Mouse (Mus musculus): Measurements from ENCODE around the gene Trim75.
"Not testable (repeated sequence)": the region's sequence is repeated elsewhere in the genome, so short reads cannot be mapped to it uniquely, and the experiment has no call there.

Trim75 gene

DNA sequence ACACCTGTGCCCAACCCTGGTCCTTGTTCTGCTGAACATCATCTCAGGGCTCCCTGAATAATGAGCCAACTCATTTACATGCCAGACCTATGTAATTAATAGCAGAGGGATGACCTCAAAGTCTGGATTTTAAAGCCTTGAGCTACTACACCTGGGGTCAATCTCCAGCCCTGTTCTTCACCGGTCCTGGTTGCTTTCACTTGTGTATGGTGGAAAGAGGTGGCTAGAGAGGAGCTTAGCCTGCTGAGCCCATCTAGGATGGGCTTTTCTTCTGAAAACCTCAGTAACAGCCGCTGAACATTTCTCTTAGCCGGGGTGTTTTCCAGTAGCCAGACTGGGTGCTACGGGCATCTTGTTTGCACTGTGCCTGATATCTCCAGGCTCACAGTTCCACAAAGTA lies at the start of gene Trim75:
Gene Trim75, minus strand, starts transcription at position 101 of the 400 bp plus-strand sequence.
- DNase-seq = no peak

DNA sequence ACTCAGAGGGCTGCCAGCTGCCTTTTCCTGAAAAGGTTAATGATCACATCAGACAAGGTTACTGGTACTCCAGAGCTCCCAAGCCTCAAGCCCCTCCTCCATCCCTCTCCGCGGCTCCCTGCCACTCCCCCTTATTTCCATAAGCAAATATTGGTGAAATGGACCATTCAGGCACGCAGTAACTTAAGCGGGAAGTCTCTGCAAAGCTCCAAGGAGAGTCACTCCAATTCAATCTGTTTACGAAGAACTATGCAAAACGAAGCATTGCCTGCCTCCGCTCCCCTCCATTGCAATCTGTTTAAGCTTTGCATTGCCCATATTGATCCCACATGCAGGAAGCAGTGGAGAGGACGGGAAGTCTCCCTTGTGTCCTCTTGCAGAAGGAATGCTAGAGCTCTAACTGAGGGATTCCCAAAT lies 49.5 kb upstream of the Trim75 start, which contains the start of gene Apela:
Gene Apela, minus strand, starts transcription at position 220 of the 417 bp plus-strand sequence.
- no peak for DNase-seq

DNA sequence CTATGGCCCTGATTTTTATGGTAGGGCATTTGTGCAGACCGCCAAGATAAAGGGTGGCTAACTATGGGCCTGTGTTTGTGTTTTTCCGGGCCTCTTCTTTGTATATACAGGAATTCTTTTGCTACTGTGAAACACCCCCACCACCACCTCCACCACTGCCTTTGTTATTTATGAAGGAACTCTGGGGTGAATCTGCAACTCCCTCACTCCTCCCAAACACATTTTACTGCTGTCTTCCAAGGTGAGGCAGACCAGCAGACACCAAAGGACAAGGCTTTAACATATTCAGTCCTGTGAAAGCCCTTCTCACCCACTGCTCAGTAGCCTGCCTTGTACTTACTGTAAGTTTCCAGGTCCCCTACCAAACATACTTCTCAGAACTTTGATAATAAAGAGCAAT lies 46.5 kb upstream of the Trim75 start:
- no peak for DNase-seq

DNA sequence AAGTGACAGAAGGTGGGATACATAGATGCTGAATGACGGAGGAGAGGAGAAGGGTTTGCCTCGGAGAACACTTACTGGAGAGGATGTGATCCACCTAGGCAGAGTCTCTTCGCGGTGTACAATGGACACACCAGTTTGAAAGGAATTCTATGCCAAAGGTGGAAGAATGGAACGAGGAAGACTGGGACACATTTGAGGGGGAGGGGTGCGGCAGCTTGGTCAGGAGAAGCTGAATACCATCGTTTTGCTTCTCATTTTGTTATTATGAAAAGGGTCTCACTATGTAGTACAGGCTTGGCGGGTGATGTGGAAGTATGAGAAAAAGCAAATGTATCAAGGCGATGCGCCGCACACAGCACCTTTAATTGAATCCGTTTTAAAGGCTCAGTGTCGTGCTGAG lies 45.4 kb upstream of the Trim75 start:
- no peak for DNase-seq

DNA sequence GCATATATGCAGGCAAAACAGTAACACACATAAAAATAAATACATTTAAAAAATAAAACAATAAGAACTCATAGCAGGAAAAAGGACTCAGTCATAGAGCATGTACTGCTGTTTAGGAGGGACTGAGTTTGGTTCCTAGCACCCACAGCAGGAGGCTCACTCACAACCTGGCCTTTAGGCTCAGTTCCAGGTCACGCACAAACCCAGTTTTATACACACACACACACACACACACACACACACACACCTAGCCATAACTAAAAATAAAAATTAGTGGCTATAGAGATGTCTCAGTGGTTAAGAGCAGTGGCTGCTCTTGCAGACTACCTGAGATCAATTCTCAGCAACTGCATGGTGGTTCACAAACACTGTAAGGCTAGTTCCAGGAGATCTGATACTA lies 44.5 kb upstream of the Trim75 start:
- DNase-seq = no peak

DNA sequence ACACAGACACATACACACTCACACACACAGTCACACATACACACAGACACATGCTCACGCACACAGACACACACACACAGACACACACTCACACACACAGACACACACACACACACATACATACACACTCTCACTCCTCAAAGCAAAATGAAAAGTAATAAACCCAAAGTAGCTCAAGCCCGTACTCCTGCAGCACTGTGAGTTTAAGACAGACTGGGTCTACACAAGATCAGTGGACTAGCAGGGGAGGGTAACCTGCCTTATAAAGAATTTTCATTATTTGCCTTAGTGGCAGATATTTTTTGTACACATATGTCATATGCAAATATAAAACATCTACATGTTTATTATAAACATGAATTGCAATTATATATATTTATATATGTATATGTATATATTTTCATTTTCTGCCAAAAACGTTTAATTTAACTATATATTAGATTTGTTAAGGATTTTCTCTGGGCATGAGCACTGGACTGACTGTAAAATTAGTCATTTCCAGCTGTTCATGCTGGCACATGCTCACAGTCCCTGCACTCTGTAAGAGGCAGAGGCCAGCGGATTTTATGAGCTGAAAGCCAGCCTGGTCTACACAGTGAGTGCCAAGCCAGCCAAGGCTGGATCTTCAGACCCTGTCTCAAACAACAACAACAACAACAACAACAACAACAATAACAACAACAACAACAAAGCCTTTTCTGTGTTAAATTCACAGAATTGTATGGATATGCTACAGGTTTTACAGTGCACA lies 43.3 kb upstream of the Trim75 start:
- no peak for DNase-seq

DNA sequence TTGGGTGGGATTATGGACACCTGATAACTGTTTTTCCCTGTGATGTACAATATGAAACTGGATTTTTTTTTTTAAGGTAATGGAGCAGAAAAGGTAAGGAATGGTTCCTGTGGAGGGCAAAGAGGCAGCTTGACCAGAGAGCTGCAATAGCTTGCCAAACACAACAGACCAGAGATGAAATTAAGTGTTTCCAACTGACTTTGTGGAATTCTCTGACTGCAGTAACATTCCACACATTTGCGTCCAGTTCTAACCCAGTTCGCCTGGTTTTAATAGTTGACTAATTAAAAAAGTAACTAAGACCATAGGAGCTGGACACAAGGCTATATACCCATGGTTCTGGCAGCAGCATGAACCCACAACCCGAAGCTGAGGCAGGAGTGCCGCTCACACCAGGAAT lies 42.1 kb upstream of the Trim75 start:
- no peak for DNase-seq

DNA sequence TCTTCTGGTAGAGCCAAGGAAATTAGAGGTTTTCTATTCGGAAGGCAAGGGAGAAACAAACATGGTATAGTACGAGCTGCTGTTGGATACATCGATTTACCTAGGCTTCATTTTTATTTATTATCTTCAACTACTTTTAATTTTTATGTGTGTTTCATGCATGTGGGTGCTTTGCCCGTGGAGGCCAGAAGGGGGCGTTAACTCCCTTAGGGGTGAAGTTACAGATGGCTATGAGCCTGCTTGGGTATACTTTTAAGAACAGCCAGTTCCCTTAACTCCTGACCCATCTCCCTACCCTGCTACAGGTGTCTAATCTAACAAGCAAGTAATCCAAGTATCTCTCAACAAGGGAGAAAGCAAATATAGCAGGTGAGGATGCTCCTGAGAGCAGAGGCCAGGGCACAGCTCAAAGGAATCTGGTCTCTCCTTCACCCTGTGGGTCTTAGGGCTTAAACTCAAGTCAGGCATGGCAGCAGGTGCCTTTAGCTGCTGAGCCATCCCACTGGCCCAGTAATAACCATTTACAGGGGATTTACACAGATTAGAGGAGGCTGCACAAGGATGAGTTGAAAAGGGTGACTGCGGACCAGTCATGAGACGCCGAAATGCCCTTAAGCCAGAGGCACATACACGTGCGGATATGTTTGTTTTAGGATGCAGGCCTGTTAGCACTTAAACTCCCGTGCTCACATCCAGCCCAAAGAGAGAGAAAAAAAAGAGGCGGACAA lies 41.5 kb upstream of the Trim75 start:
- DNase-seq = no peak

DNA sequence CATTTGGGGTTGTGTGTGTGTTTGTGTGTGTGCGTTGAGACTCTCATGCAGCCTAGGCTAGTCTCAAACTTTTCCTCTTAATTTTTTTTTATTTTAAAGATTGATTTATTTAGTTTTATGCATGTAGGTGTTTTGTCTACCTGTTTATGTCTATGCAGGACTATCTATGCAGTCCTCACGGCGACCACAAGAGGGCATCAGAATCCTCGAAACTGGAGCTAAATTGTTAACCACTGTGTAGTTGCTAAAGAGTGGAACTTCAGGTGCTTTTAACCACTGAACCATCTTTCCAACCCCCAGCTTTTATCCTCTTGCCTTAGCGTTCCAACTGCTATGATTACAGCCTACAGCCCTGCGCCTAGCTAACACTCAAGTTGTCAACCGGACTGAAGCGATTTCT lies 34.9 kb upstream of the Trim75 start:
- DNase-seq = peak; percentile 10

DNA sequence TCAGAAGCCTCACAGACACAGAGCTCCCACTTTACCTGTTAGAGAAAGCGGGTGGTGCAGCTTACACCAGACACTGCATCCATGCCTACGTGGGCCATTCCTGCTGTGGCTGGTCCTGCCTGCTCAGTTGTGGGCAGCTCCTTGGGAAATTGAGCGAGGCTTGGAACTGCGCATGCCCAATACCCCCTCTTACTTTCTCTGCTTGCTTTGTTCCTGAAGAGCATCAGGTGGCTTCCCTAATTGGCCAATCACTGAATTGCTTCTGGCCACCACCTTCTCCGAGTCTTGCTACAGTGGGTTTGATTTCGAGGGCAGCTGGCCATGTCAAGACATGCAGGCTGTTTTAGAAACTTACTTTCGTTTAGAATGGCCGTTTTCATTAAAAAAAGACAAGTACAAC lies 30.8 kb upstream of the Trim75 start, which contains the start of the genes Trim61 and Trim60:
Gene Trim61, minus strand, starts transcription at position 101 of the 400 bp plus-strand sequence.
Gene Trim60, minus strand, starts transcription at position 162 of the 400 bp plus-strand sequence.
- DNase-seq = no peak

DNA sequence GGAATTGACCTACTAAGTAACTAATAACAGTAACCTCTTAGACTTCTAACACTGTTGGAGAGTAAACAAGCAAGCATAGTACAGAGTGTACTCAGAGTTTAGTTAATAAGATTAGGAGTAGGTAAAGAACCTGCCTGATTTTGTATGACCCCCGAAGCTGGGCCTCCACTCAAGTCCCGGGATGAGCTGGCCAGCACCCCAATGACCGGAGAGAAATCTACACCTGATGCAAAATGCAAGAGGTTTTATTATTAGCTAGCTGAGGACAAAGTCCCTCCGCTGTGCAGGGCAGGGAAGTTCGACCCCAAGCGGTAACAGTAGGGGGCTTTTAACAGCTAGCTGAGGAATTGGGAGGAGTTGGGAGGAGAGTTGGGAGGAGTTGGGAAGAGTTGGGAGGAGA lies 20.0 kb upstream of the Trim75 start:
- DNase-seq = not testable (repeated sequence)

DNA sequence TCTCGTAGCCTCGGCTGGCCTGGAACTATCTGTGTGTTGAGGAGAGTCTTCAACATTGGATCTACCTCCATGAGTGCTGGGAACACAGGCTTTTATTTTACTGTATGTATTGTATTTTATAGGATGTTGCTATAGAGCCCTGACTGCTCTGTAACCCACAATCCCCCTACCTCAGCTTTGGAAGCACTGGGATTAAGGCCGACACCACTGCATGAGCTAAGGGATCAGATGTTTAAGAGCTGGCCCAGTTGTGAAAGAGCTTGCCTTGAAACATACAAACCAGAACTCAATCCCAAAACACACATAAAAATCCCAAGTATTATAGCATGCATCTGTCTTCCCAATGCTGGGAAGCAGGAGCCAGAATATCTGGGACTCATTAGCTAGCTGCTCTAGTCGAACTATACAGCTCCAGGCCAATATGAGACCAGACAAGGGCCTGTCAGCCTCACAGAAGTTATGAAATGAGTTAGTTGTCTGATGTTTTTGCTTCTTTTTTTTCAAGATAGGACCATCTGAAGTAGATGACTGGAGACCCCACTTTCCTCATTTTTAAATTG lies 11.3 kb upstream of the Trim75 start:
- no peak for DNase-seq

DNA sequence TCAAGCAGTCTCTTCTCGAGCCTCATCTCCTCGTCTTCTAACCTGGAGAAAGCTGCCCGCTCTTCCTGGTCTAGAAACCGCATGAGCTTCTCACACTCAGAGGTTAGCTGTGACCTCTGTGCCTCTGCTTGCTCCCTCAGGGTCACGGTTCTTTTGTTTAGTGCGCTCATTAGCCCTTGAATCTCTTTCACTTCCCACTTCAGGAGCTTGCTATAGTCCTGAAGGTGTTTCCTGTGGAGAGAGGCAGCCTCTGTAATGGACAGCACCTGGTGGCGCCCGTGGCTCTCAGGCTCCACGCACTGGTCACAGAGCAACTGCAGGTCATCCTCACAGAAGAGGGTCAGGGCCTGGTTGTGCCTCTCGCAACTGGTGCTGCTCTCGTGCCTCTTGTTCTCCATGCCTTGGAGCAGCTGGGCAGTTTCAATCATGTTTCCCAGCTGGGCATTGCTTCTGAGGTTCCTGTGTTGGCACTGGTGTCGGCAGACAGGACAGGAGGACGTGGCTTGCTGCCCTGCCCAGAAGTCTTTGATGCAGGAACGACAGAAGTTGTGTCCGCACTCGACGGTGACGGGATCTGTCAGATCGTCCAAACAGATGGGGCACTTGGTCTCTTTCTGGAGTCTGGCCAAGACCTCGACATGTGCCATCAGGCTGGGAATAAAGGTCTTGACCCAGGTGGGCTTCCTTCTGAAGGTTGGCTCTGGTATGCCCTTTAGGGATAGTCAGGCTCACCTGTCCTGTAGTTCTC lies 4.3 kb downstream of the Trim75 start:
- DNase-seq = peak; percentile 5

DNA sequence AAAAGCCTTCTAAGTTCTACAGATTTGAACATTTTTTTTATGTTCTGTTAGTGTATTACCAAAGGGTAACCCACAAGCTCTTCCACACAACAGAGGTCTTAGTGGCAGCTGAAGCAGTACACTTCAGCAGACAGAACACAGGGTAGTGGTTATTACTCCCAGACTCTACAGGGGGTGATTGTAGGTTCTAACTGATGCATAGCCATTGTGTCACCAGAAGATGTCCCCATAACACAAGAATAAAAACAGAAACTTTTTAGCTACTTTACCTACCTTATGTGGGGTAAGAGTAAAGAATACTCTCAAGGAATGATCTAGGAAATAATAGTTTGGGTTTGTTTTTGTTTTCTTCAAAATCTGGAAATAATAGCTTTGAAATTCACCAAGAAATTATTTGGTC lies 24.8 kb downstream of the Trim75 start:
- no peak for DNase-seq

DNA sequence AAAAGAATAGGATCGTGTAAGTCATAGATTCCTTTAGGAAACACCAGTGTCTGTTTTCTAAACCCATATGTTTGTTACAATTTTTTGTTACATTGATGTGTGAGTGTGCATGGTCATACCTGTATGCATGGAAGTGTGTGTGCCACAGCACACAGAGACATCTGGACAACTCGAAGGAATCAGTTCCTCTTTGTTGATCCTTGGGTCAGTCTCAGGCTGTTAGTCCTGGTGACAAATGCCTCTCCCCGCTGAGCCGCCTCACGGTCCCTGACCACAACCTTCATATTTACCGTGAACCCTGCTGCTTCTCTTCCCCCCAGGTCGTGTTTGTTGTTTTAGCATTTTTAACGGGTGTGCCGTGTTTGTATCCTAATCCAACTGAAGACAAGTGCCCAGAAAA lies 28.6 kb downstream of the Trim75 start:
- DNase-seq = no peak

DNA sequence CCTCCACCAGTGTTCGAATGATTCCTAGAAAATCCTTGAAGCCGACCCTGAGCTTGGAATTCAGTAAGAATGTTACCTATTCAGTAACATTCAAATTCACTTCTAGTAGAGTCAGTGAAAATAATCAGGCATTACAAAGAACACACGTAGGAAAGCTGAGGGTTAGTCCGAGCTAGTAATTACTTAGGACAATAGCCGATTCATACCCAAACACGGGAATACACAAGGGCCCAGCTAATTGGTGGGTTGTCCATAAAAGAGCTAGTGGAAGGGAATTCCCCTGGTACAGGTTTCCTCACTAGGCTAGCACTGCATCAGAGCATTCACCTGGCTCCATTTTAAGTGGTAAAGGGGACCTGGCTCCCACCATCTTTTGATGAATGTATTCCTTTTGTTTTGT lies 35.5 kb downstream of the Trim75 start:
- DNase-seq = no peak

DNA sequence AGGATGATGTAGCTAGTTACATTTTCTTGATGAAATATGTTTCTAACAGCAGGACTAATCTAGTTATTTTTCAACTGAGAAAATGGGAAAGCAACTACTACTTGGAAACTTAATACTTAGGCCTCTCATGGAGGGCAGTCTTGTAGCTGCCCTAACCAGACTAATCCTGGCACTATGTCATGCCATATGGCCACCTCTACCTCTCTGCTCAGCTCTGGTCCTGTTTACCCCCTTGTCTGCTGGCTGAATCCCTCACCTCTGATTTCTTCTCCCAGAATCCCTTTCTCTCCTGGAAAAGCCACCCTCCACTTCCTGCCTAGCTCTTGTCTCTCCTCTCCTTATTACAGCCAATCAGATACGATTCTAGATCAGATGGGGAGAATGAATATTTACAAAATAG lies 39.3 kb downstream of the Trim75 start:
- DNase-seq = peak; percentile 65

DNA sequence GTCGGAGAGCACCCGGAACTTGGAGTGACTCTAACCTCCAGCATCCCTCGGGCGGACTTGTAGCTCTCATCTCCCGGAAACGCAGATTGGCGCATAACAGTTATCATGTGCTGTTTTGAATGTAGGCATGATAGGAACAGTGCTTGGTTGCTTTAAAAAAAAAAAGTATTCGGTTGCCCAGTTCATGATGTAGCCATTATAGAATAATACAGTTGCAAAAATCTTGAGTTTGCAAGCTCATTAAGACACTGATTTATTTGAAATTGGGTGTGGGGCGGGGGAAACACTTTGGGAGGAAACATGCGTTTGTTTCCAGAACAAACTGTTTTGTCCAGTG lies 40.0 kb downstream of the Trim75 start:
- no peak for DNase-seq

DNA sequence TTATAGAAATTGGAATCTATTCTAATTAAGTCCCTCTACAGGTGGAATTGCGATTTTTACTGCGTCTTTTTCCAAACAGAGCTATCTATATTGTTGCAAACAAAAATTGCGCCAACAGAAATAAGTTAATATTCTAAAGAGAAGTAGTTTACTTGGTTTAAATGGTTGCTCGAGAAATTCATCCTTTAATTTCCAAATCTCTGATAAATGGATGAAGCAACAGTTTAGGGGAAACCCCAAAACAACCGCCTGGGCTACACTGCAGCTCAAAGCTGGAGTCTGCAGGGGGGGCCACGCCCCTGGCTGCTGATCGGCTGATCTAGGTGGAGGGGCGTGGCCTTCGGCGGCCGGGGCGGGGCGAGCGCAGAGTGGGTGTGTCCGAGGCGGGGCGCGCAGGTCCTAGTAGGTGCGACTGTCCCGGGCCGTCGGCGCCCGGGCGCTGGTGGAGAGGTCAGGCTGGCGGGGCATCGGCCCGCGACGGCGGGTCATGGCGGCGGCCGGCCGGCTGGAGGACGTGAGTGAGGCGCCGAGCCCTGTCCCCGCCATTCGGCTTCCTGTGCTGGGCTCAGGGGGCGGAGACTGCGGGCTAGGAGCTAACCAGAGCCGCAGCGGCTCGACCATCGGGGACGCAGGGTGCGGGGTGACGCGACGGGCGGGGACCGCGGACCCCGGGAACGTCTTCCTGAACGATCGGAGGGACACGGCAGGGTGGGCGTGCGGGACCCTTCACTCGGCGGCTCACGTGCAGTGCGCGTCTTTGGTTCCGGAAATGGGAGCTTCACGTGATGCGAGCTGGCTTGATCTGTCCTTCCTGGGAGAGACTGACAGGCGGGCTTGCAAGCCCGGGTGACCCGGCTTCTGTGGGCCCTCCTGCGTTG lies 40.6 kb downstream of the Trim75 start, which contains the start of gene Tmem192:
Gene Tmem192, plus strand, starts transcription at position 366 of the 878 bp plus-strand sequence.
- peak; percentile 97 for DNase-seq

DNA sequence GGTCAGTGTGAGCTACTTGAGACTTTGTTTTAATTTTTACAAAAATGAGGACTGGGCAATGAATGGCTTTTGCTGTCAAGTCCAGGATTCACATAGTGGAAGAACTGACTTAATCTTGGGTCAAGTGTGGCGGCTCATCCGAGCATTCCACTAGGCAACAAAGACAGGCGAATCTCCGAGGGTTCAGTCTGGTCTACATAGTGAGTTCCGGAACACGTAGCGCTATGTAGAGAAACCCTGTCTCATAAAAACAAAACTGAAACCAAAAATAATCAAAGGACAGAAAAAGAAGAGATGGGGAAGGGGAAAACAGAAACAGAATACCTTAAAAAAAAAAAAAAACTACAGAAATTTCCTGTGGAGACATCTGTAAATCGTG lies 41.2 kb downstream of the Trim75 start:
- DNase-seq = no peak

DNA sequence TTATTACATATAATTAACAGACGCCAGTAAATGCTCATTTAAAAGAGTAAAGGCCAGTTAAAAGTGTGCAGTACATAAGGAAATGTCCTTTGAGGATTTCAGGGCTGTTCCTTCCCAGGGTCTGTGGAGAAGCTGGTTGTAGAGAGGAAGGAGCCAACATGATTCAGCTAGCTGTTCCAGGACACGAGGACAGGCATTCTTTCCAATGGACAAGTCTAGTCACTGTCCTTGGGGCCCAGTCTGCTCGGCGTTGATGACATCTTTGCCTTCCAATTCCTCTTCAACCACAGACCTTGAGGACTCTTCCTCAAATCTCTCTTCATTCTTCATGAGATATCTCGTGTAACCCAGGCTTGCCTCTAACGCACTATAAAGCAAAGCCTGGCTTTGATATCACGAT lies 42.0 kb downstream of the Trim75 start:
- DNase-seq = no peak

DNA sequence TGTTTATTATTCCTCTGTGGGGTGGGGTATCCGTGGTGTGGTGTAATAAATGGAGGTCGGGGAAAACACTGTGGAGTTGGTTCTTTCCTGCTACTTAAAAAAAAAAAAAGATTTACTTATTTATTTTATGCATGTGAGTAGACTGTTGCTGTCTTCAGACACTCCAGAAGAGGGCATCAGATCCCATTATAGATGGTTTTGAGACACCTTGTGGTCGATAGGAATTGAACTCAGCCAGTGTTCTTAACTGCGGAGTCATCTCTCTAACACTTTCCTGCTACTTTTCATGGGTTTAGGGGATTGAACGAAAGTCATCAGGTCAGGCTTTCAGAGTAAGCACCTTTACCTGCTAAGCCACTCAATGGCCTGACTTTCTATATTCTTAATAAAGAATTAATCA lies 42.8 kb downstream of the Trim75 start:
- no peak for DNase-seq

All from cerebellum, adult 9-11 months (tissue).